Mouse (Mus musculus): ENCODE measurements around the gene Gm17174.
"Not testable (repeated sequence)": the region's sequence is repeated elsewhere in the genome, so short reads cannot be mapped to it uniquely, and the experiment has no call there.

The Gm17174 gene

DNA sequence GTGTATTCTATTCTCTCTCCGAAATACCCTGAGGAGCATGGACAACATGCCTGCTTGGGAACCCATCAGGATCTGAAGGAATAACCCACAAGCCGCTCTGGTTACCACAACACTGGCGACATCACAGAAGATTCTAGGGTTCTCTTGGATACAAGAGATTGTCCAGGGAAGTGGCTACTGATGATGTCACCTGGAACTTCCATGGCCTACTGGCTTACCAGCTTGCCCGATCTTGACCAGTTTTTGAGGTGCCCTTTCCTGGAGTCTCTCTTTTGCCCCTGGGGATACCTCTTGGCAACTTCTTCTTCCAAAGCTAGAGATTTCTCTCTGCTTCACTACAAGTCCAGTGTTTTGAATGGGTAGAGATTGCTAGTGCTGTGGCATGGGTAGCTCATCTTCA is at the start of gene Gm17174:
Gene Gm17174 (minus strand): TSS at position 101 of the 400 bp plus-strand sequence.
- DNase-seq (ENCODE audit: low spot score in 2 of 2): not testable (repeated sequence)

DNA sequence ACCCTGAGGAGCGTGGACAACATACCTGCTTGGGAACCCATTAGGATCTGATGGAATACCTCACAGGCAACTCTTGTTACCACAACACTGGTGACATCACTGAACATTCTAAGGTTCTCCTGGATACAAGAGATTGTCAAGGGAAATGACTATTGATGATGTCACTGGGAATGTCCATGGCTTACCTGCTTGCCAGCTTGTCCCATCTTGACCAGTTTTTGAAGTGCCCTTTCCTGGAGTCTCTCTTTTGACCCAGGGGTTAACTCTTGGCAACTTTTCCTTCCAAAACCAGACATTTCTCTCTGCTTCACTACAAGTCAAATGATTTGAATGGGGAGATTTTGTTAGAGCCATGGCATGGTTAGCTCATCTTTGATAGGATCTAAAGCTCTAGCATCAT is 43.6 kb upstream of the Gm17174 start, which contains the start of gene Gm4181:
Gene Gm4181 (minus strand): TSS at position 101 of the 400 bp plus-strand sequence.
- DNase-seq (ENCODE audit: low spot score in 2 of 2): not testable (repeated sequence)

DNA sequence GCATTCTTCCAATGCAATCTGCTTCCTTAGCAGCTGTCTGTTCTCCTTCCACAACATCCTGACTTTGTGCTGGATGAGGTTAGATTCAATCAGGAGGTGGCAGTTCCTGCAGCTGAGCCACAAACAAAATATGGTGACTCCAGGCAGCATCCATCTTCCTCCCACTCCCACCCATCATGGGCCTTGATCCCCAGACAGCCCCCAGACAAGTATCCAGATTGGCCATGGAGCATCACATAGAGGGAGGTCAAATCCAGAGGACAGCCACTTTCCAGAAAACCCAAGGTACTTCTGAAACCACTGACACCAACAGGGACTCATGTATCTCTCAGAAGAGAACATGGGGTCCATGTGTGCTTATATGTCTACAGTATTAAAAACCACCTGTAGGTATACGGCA is 40.5 kb upstream of the Gm17174 start:
- peak; percentile 49 to 75 for DNase-seq (ENCODE audit: low spot score in 2 of 2)

DNA sequence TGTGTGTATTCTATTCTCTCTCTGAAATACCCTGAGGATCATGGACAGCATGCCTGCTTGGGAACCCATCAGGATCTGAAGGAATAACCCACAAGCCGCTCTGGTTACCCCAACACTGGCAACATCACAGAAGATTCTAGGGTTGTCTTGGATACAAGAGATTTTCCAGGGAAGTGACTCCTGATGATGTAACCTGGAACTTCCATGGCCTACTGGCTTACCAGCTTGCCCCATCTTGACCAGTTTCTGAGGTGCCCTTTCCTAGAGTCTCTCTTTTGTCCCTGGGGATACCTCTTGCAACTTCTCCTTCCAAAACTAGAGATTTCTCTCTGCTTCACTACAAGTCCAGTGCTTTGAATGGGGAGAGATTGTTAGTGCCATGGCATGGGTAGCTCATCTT is 19.3 kb upstream of the Gm17174 start, which contains the start of gene Gm17078:
Gene Gm17078 (minus strand): TSS at position 101 of the 400 bp plus-strand sequence.
- DNase-seq (ENCODE audit: low spot score in 2 of 2): no peak

DNA sequence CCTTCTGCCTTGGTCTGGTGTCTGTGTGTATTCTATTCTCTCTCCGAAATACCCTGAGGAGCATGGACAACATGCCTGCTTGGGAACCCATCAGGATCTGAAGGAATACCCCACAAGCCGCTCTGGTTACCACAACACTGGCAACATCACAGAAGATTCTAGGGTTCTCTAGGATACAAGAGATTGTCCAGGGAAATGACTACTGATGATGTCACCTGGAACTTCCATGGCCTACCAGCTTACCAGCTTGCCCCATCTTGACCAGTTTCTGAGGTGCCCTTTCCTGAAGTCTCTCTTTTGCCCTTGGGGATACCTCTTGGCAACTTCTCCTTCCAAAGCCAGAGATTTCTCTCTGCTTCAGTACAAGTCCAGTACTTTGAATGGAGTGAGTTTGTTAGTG is 18.0 kb downstream of the Gm17174 start, which contains the start of gene Gm17175:
Gene Gm17175 (minus strand): TSS at position 101 of the 400 bp plus-strand sequence.
- DNase-seq (ENCODE audit: low spot score in 2 of 2): not testable (repeated sequence)

DNA sequence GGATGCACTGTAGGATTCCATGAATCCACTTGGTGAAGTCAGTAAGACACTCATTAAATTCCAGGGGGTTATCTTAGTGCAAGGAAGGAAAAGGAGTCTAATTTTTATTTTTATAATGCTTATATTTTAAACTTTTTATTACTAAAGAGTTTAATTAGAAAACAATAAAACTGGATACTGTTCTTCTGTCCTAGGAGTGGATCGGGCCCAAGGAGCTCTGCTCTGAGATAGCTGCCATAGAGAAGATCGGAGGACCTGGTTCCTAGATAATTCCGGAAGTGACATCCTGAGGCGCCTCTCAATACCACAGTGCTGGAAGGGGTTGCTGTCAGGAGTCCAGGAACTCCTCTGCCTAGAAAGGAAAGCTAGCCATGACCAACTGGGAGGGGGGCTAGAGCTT is 39.4 kb downstream of the Gm17174 start, which contains the start of gene Gm5622:
Gene Gm5622 (plus strand): TSS at position 301 of the 400 bp plus-strand sequence.
- DNase-seq (ENCODE audit: low spot score in 2 of 2): no peak
